Mouse (Mus musculus) bone marrow, adult 2 months (tissue): Measurements from ENCODE around the gene Plgrkt.

Experiments
- CTCF ChIP-seq: fragments of 200-500 bp; IDR thresholded peaks from 2 replicates; pipeline ENCODE4 v1.5.1; 2011; ENCODE audit warnings: low read length, control low read depth; ENCODE audit not compliant: control insufficient read depth, insufficient read depth
- POLR2A ChIP-seq: fragments of 200-500 bp; IDR thresholded peaks from 2 replicates; pipeline ENCODE4 v1.6.1; 2011; ENCODE audit warnings: low read depth, mild to moderate bottlenecking, control low read depth, low read length, borderline replicate concordance; ENCODE audit not compliant: control insufficient read depth

DNA sequence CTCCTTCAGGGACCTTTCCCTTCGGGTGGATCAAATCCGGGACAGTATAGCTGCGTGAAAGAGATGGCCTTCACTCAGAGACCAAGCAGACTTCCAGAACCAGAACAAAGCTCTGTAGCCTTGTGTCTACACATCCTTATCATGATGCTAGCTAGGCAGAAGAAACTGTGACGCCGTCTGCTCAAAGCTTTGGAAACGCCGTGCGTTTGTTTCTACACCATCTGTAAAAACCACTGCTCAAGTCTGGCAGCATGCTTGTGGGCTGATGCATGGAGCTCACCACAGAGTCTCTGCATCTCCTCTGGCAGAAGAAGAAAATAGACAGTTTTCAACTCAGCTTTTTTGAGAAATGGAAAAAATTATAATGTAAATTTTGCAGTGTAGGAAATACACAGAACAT is 55.4 kb downstream of the Plgrkt start:
- TF ChIP-seq POLR2A, result no peak
- no peak for TF ChIP-seq CTCF
